Comparison of ENCODE assay signal across 13 mouse cellular contexts in the genomic region with DNA sequence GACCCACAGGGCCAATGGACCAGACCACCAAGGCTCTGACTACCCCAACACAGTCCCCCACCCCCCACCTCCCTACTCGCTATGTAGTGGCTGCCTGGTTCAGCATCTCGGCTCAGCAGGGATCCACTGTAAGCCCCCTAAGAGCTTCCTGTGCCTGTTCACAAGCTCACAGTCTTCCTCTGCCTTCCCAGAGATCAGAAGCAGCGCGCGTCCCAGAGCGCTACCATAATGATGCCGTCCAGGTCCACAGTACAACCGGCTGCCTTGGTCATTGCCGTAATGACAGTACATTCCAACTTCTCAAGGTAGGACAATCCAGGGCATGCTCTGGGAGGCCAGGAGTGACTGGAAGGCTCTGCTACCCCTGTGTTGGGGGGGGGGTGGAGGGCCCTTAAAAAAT. TPM values are rescaled to one million over a fixed set of nuclear protein-coding genes. Genes with fewer than 3 reads are reported as not detected.
DNase-seq lines count a peak whose midpoint lies in the region; ATAC-seq and TF ChIP-seq lines count a peak whose summit lies in the region.
"Had no signal": no experiment of that assay in that cellular context is flagged by ENCODE, and none has a peak within 500 bp of the region (broad histone marks: within the 10 kb centered on the region; RNA-seq: fewer than 3 reads in every experiment).

No protein-coding gene starts in this region.

- H3K4me2 ChIP-seq in heart, postnatal 0 days (ENCODE audit: low read depth, low read length), result no peak overlapping the region
- H3K4me2 ChIP-seq in liver, postnatal 0 days (ENCODE audit: low read depth, low read length), result no peak overlapping the region
- 0 out of 2 replicates have a peak overlapping the region, but pooled peaks have one; percentile 1 for H3K4me2 ChIP-seq in midbrain, postnatal 0 days (ENCODE audit: low read depth, low read length, poor library complexity, severe bottlenecking)

- no peak for ATAC-seq in heart, postnatal 0 days (ENCODE audit: insufficient read depth, low read depth)
- no peak for ATAC-seq in liver, postnatal 0 days
- no peak for ATAC-seq in midbrain, postnatal 0 days (ENCODE audit: low FRiP score)

- H3K4me3 ChIP-seq in heart, postnatal 0 days (ENCODE audit: low read depth, low read length), result no peak overlapping the region
- H3K4me3 ChIP-seq in heart, embryonic 10.5 days, result no peak overlapping the region
- H3K4me3 ChIP-seq in liver, adult 2 months (ENCODE audit: insufficient read depth, low read depth, low read length), result no peak overlapping the region
- H3K4me3 ChIP-seq in liver, postnatal 0 days (ENCODE audit: low read depth, low read length), result no peak overlapping the region
- no peak overlapping the region for H3K4me3 ChIP-seq in midbrain, postnatal 0 days (ENCODE audit: low read depth, low read length)
- H3K4me3 ChIP-seq: embryonic facial prominence, embryonic 10.5 days; megakaryocyte, embryonic 14.5 days had no signal

- H3K79me2 ChIP-seq in liver, adult 2 months (ENCODE audit: control insufficient read depth, insufficient read depth, low read length), result no peaks in the 10 kb centered on the region

- intact Hi-C loops in left cerebral cortex, postnatal 14 days (cut with DNase I), result loop anchor here (10.0 kb wide), 1 partner anchor 436 kb away; no protein-coding TSS in a partner anchor

- peak overlapping the region; percentile 52; the same call in 1 of the 2 replicates for H3K27ac ChIP-seq in heart, postnatal 0 days (ENCODE audit: low read depth)
- H3K27ac ChIP-seq in heart, embryonic 10.5 days, result no peak overlapping the region
- 0 out of 2 replicates have a peak overlapping the region, but pooled peaks have one; percentile 9 for H3K27ac ChIP-seq in liver, adult 2 months (replicated peaks; ENCODE audit: insufficient read depth, low read depth, low read length)
- no peak overlapping the region for H3K27ac ChIP-seq in liver, postnatal 0 days (ENCODE audit: low read depth)
- peak overlapping the region; percentile 57; the same call in 1 of the 2 replicates for H3K27ac ChIP-seq in midbrain, postnatal 0 days (ENCODE audit: low read depth, low read length)

- no peaks in the 10 kb centered on the region for H3K27me3 ChIP-seq in heart, postnatal 0 days (ENCODE audit: control insufficient read depth, insufficient read depth, low read length)
- peaks cover 40% of the 10 kb centered on the region for H3K27me3 ChIP-seq in heart, embryonic 10.5 days (ENCODE audit: insufficient read depth, poor library complexity, severe bottlenecking)
- H3K27me3 ChIP-seq in liver, adult 2 months (ENCODE audit: control insufficient read depth, insufficient read depth, low read length), result no peaks in the 10 kb centered on the region
- H3K27me3 ChIP-seq in liver, postnatal 0 days (ENCODE audit: insufficient read depth, low read length), result no peaks in the 10 kb centered on the region
- H3K27me3 ChIP-seq in midbrain, postnatal 0 days (ENCODE audit: insufficient read depth, low read length), result no peaks in the 10 kb centered on the region

- TF ChIP-seq CTCF in heart, postnatal 0 days (IDR thresholded peaks at IDR 0.05; ENCODE audit: low read depth), result no peak
- no peak for TF ChIP-seq CTCF in liver, adult 2 months (IDR thresholded peaks at IDR 0.05; ENCODE audit: low read depth, low read length)
- no peak for TF ChIP-seq CTCF in liver, postnatal 0 days (IDR thresholded peaks at IDR 0.05; ENCODE audit: low read depth)
- TF ChIP-seq CTCF in midbrain, postnatal 0 days (IDR thresholded peaks at IDR 0.05), result no peak

- peaks cover 98% of the 10 kb centered on the region for H3K36me3 ChIP-seq in heart, postnatal 0 days (replicated peaks; ENCODE audit: control insufficient read depth, insufficient read depth, low read length)
- peaks cover 2% of the 10 kb centered on the region; the same call in 1 of the 2 replicates for H3K36me3 ChIP-seq in heart, embryonic 10.5 days
- peaks cover 22% of the 10 kb centered on the region for H3K36me3 ChIP-seq in liver, adult 2 months (ENCODE audit: control insufficient read depth, insufficient read depth, low read length)
- 0 out of 2 replicates have a peak, but pooled peaks cover 3% of the 10 kb centered on the region for H3K36me3 ChIP-seq in liver, postnatal 0 days (replicated peaks; ENCODE audit: insufficient read depth, low read length)
- H3K36me3 ChIP-seq in midbrain, postnatal 0 days (ENCODE audit: insufficient read depth, low read length), result peaks cover 66% of the 10 kb centered on the region
- H3K36me3 ChIP-seq: embryonic facial prominence, embryonic 10.5 days had no signal

- WGBS in heart, postnatal 0 days, result 86% methylated on average over 9 of the region's 9 CpGs
- WGBS in heart, embryonic 10.5 days, result 79% methylated on average over 9 of the region's 9 CpGs
- 85% methylated on average over 9 of the region's 9 CpGs for WGBS in liver, adult 2 months
- 88% methylated on average over 9 of the region's 9 CpGs for WGBS in liver, postnatal 0 days (ENCODE audit: insufficient replicate concordance)
- WGBS in midbrain, postnatal 0 days, result 80% methylated on average over 9 of the region's 9 CpGs

- TF ChIP-seq EP300 in heart, postnatal 0 days (IDR thresholded peaks at IDR 0.05; ENCODE audit: low read depth), result no peak
- no peak for TF ChIP-seq EP300 in liver, postnatal 0 days (IDR thresholded peaks at IDR 0.05; ENCODE audit: low read depth)

- peaks cover 12% of the 10 kb centered on the region; the same call in 1 of the 2 replicates for H3K4me1 ChIP-seq in heart, postnatal 0 days (ENCODE audit: control insufficient read depth, insufficient read depth)
- H3K4me1 ChIP-seq in heart, embryonic 10.5 days, result peaks cover 4% of the 10 kb centered on the region; the same call in 1 of the 2 replicates
- H3K4me1 ChIP-seq in liver, adult 2 months (ENCODE audit: control insufficient read depth, insufficient read depth, low read length), result peaks cover 49% of the 10 kb centered on the region
- H3K4me1 ChIP-seq in liver, postnatal 0 days (ENCODE audit: insufficient read depth), result peaks cover 6% of the 10 kb centered on the region
- H3K4me1 ChIP-seq in midbrain, postnatal 0 days (ENCODE audit: insufficient read depth, low read length), result no peaks in the 10 kb centered on the region

- TF ChIP-seq POLR2A in liver, adult 2 months (IDR thresholded peaks at IDR 0.05; ENCODE audit: extremely low read depth, insufficient read depth, low read length), result no peak

- no peak overlapping the region for H3K9ac ChIP-seq in heart, postnatal 0 days (replicated peaks; ENCODE audit: low read depth, low read length)
- H3K9ac ChIP-seq in liver, adult 2 months (ENCODE audit: low read depth, low read length), result no peak overlapping the region
- H3K9ac ChIP-seq in liver, postnatal 0 days (replicated peaks), result no peak overlapping the region
- H3K9ac ChIP-seq in midbrain, postnatal 0 days (replicated peaks; ENCODE audit: low read length, poor library complexity, severe bottlenecking), result no peak overlapping the region

- DNase-seq in heart, postnatal 0 days (ENCODE audit: low spot score), result no peak
- no peak for DNase-seq in heart, embryonic 10.5 days (ENCODE audit: low spot score)
- no peak for DNase-seq in liver, adult 2 months (ENCODE audit: extremely low read depth, low read depth, low spot score)
- no peak for DNase-seq in liver, postnatal 0 days
- peak; percentile 53 for DNase-seq in cerebellum, adult 9-11 months
- no peak for DNase-seq in midbrain, postnatal 0 days (ENCODE audit: low spot score)
- no peak for DNase-seq in embryo, embryonic 10 days (ENCODE audit: low spot score)
- no peak for DNase-seq in left cerebral cortex, postnatal 14 days (ENCODE audit: low spot score in 2 of 2)
- DNase-seq: kidney, adult 11 months; thymus, adult 18-20 months had no signal

- H3K9me3 ChIP-seq in heart, postnatal 0 days (replicated peaks; ENCODE audit: control insufficient read depth, low read length), result no peaks in the 10 kb centered on the region
- no peaks in the 10 kb centered on the region for H3K9me3 ChIP-seq in heart, embryonic 10.5 days
- H3K9me3 ChIP-seq in liver, postnatal 0 days (ENCODE audit: low read length), result no peaks in the 10 kb centered on the region
- H3K9me3 ChIP-seq in midbrain, postnatal 0 days (ENCODE audit: low read length), result no peaks in the 10 kb centered on the region
- H3K9me3 ChIP-seq: embryonic facial prominence, embryonic 10.5 days; megakaryocyte, embryonic 14.5 days had no signal

RNA-seq across cellular contexts. Expression of gene Ppara, which starts 34.1 kb away (rescaled TPM):
- total RNA-seq in heart, postnatal 0 days (2014; rRNA removed; ENCODE audit: low replicate concordance), result 11.6 and 18.5 TPM in 2 replicates
- 31.4 and 33.4 TPM in 2 replicates for polyA plus RNA-seq in heart, postnatal 0 days (2015; fragmentation: Nextera tagmentation; extraction: Ambion mirVana)
- polyA plus RNA-seq in heart, embryonic 10.5 days (2016; fragmentation: Nextera tagmentation; extraction: Ambion mirVana), result 0.88 and 2.0 TPM in 2 replicates
- 184 and 206 TPM in 2 replicates for total RNA-seq in liver, adult 2 months (2014; rRNA removed)
- 36.2 and 39.8 TPM in 2 replicates for polyA plus RNA-seq in liver, adult 2 months (2012; rRNA removed)
- polyA plus RNA-seq in liver, postnatal 0 days (2015; fragmentation: Nextera tagmentation; extraction: Ambion mirVana), result 169 and 185 TPM in 2 replicates
- total RNA-seq in midbrain, postnatal 0 days (2014; rRNA removed), result 1.6 TPM in 2 replicates
- 0.86 and 2.8 TPM in 2 replicates for polyA plus RNA-seq in midbrain, postnatal 0 days (2015; fragmentation: Nextera tagmentation; extraction: Ambion mirVana)
- 1 to 10 TPM; 3.7 to 4.6 TPM for total RNA-seq in left cerebral cortex, postnatal 14 days (2021)
- total RNA-seq: neutrophil, adult 5-6 weeks had no signal

Comparison
In these comparisons a context has a peak if more than half of its experiments do, and no peak if none do; other contexts are left out.
1. H3K27ac ChIP-seq: peak in heart, postnatal 0 days (single experiment), liver, adult 2 months (single experiment) and midbrain, postnatal 0 days (single experiment); none in heart, embryonic 10.5 days (single experiment) and liver, postnatal 0 days (single experiment).